Mouse (Mus musculus): ENCODE results near the gene Aldh9a1.

GRCm38 (mm10) chr1:167365808-167366207 is 16.0 kb downstream of the Aldh9a1 start:
- TF ChIP-seq POLR2A (IDR thresholded peaks at IDR 0.05; ENCODE audit: insufficient read length, low read depth) (no peak), MYOD1 (IDR thresholded peaks at IDR 0.05; ENCODE audit: control insufficient read depth in 1 of 3, insufficient read length in 2 of 3, low read depth in 2 of 3) (no peak)
